Mouse (Mus musculus): ENCODE measurements around the gene Nt5c3.

GRCm38 (mm10) chr6:56848974-56849373, 74.8 kb downstream of the Nt5c3 start:
- TF ChIP-seq CTCF (IDR thresholded peaks at IDR 0.05; ENCODE audit: control insufficient read depth, insufficient read depth, insufficient replicate concordance, low read depth, low read length) = no peak
- no peak for TF ChIP-seq POLR2A (IDR thresholded peaks at IDR 0.05; ENCODE audit: control insufficient read depth, low read depth, low read length)
